Mouse (Mus musculus): ENCODE measurements around the gene Nceh1. TPM values are rescaled to one million over a fixed set of nuclear protein-coding genes. Genes with fewer than 3 reads are reported as not detected.
A peak's percentile ranks its signal among the peaks of the same experiment; 100 is the strongest.

Gene Nceh1
- polyA plus RNA-seq, 1 experiment from 2014 or later = 188 TPM

- H3K27me3 ChIP-seq = no peaks in the 10 kb centered on the region
- no peak for DNase-seq (ENCODE audit: low read depth, low spot score)
- ChIA-PET POLR2A (no interaction called here), CTCF (interaction anchor here (1.5 kb wide), 1 partner anchor 11 kb away, joined by 3 read pairs; no protein-coding TSS in a partner anchor)
- in situ Hi-C loops (cut with MboI; ENCODE audit: low pct_unique_long_range_greater_than_20kb) = no loop called here
- no peak for TF ChIP-seq CTCF (IDR thresholded peaks at IDR 0.05)
- ATAC-seq = no peak
Measured at GRCm38 (mm10) chr3:27314506-27315164, 131.9 kb downstream of the Nceh1 start.

DNA sequence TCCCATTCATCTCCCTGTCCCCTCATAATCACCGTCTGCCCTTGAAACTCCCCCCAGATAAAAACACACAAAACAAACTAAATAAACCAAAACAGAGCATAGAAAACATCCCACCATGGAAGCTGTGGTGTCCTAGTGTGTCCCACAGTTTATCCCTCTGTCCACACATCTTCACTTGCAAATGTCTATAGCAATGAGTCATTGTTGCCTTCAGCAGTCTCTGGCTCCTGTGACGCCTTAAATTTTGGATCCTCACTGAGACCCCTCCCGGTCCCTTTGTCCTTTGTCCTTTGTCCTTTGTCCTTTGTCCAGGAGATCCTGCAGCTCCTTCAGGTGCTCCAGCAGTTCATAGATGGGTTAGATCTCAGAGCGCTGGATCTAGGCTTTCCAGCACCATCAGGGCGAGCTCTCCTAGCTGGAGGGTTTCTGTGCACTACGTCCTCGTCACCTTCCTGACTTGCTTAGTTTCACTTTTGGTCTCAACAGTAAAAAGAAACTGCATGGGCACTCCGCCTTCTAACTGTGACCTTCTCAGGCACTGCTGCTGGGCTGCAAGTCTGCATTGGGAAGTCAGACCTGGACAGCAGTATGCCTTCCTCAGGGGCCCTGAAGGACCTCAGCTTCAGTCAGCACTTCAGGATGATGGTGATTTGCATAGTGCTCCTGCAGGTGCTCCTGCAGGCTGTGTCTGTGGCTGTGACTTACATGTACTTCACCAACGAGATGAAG is 134.0 kb downstream of the Nceh1 start, which contains the start of gene Tnfsf10:
Tnfsf10 (plus strand) TSS at position 470 of the 729 bp plus-strand sequence.
- POLR2A ChIA-PET = interaction anchor here (0.7 kb wide), 1 partner anchor 9 kb away, joined by 4 read pairs; no protein-coding TSS in a partner anchor
- CTCF ChIA-PET = interaction anchor here (0.9 to 2.2 kb wide), 6 partner anchors 14 to 44 kb away, joined by 3 to 7 read pairs (median 5); no protein-coding TSS in a partner anchor
- DNase-seq (ENCODE audit: low read depth, low spot score) (no peak), ATAC-seq (peak; percentile 69)
- no peaks in the 10 kb centered on the region for H3K27me3 ChIP-seq
- TF ChIP-seq CTCF (IDR thresholded peaks at IDR 0.05) = no peak
- in situ Hi-C loops (cut with MboI; ENCODE audit: low pct_unique_long_range_greater_than_20kb) = no loop called here

GRCm38 (mm10) chr3:27317288-27318024 is 134.7 kb downstream of the Nceh1 start:
- ChIA-PET CTCF (interaction anchor here (0.9 to 2.2 kb wide), 5 partner anchors 15 to 45 kb away, joined by 3 to 7 read pairs (median 5); no protein-coding TSS in a partner anchor), POLR2A (interaction anchor here (0.7 kb wide), 1 partner anchor 10 kb away, joined by 4 read pairs; no protein-coding TSS in a partner anchor)
- no peak for ATAC-seq
- no peaks in the 10 kb centered on the region for H3K27me3 ChIP-seq
- in situ Hi-C loops (cut with MboI; ENCODE audit: low pct_unique_long_range_greater_than_20kb) = no loop called here
- DNase-seq (ENCODE audit: low read depth, low spot score) = no peak
- TF ChIP-seq CTCF (IDR thresholded peaks at IDR 0.05) = no peak

GRCm38 (mm10) chr3:27319650-27320049 is 136.9 kb downstream of the Nceh1 start:
- POLR2A ChIA-PET = no interaction called here
- H3K27me3 ChIP-seq = no peaks in the 10 kb centered on the region
- CTCF ChIA-PET = no interaction called here
- in situ Hi-C loops (cut with MboI; ENCODE audit: low pct_unique_long_range_greater_than_20kb) = no loop called here
- DNase-seq (ENCODE audit: low read depth, low spot score) (no peak), ATAC-seq (no peak)
- TF ChIP-seq CTCF (IDR thresholded peaks at IDR 0.05) = no peak

DNA sequence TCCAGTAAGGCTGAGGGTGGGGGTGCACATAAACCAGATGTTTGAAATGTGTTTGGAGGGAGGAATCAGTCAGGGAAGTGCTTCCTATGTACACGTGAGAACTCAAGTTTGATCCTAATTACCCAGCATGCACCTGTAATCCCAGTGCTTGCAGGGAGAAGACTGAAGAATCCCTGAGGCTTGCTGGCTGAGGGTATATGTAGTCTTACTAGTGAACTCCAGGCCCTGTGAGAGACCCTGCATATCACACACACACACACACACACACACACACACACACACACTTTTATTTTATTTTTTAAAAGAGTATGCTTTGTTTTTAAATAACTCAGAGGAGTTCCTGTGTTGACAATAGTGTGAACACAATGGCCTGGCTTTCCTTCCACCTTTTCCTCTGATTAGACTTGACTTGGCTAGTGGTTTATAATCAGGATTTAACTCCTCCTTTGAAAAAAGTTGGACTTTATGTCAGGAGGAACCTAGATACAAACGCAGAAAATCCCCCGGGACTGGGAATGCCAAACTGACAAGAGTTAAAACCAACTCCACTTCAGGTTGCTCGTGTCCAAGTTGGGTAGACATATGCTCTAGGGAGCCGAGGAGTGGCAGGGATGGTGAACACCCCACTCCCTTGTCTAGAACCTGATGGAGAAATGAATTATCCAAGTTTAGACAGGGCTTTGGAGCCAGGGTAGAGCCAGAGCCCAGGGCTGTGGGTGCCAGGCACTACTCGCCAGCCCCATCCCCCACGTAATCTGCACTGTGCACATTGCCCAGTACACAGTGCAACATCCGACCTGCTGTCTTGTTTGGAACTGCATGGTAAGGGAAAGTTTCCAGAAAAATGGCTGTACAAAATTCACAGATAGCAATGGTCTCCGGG is 138.1 kb downstream of the Nceh1 start:
- TF ChIP-seq CTCF (IDR thresholded peaks at IDR 0.05) = no peak
- in situ Hi-C loops (cut with MboI; ENCODE audit: low pct_unique_long_range_greater_than_20kb) = no loop called here
- no peak for DNase-seq (ENCODE audit: low read depth, low spot score)
- ChIA-PET CTCF (no interaction called here), POLR2A (no interaction called here)
- H3K27me3 ChIP-seq = no peaks in the 10 kb centered on the region
- ATAC-seq = no peak

GRCm38 (mm10) chr3:27322591-27322990 is 139.8 kb downstream of the Nceh1 start:
- no peak for TF ChIP-seq CTCF (IDR thresholded peaks at IDR 0.05)
- no peaks in the 10 kb centered on the region for H3K27me3 ChIP-seq
- ATAC-seq (no peak), DNase-seq (ENCODE audit: low read depth, low spot score) (no peak)
- ChIA-PET POLR2A (no interaction called here), CTCF (interaction anchor here (1.1 kb wide), 2 partner anchors 10 to 16 kb away, joined by 3 to 4 read pairs; no protein-coding TSS in a partner anchor)
- in situ Hi-C loops (cut with MboI; ENCODE audit: low pct_unique_long_range_greater_than_20kb) = no loop called here

- ATAC-seq (no peak), DNase-seq (ENCODE audit: low read depth, low spot score) (no peak)
- no peaks in the 10 kb centered on the region for H3K27me3 ChIP-seq
- TF ChIP-seq CTCF (IDR thresholded peaks at IDR 0.05) = no peak
- ChIA-PET POLR2A (no interaction called here), CTCF (interaction anchor here (1.1 to 1.2 kb wide), 3 partner anchors 9 to 15 kb away, joined by 3 to 4 read pairs (median 3); no protein-coding TSS in a partner anchor)
- in situ Hi-C loops (cut with MboI; ENCODE audit: low pct_unique_long_range_greater_than_20kb) = no loop called here
Measured at GRCm38 (mm10) chr3:27323551-27323950, 140.8 kb downstream of the Nceh1 start.

GRCm38 (mm10) chr3:27326633-27327191 is 143.9 kb downstream of the Nceh1 start:
- ATAC-seq (peak; percentile 85), DNase-seq (ENCODE audit: low read depth, low spot score) (peak; percentile 93)

GRCm38 (mm10) chr3:27330706-27331105 is 147.9 kb downstream of the Nceh1 start:
- no peak for DNase-seq (ENCODE audit: low read depth, low spot score)

More at GRCm38 (mm10) chr3:27326633-27327191, 143.9 kb downstream of the Nceh1 start:
- POLR2A ChIA-PET = no interaction called here
- in situ Hi-C loops (cut with MboI; ENCODE audit: low pct_unique_long_range_greater_than_20kb) = no loop called here
- CTCF ChIA-PET = no interaction called here
- TF ChIP-seq CTCF (IDR thresholded peaks at IDR 0.05) = no peak
- no peaks in the 10 kb centered on the region for H3K27me3 ChIP-seq

More at GRCm38 (mm10) chr3:27330706-27331105, 147.9 kb downstream of the Nceh1 start:
- TF ChIP-seq CTCF (IDR thresholded peaks at IDR 0.05) = no peak
- ChIA-PET POLR2A (no interaction called here), CTCF (interaction anchor here (1.3 kb wide), 1 partner anchor 15 kb away, joined by 3 read pairs; no protein-coding TSS in a partner anchor)
- in situ Hi-C loops (cut with MboI; ENCODE audit: low pct_unique_long_range_greater_than_20kb) = loop anchor here (5.0 kb wide), 1 partner anchor 68 kb away; no protein-coding TSS in a partner anchor
- no peak for ATAC-seq
- no peaks in the 10 kb centered on the region for H3K27me3 ChIP-seq

Other genes starting within 250 kb of the Nceh1 start
- gene Ect2, start 29.1 kb upstream of the Nceh1 start, polyA plus RNA-seq (2021) = 110 TPM
- gene Tnfsf10, start 134.1 kb downstream of the Nceh1 start, polyA plus RNA-seq (2021) = 1.5 TPM
- gene Ghsr, start 188.4 kb downstream of the Nceh1 start, polyA plus RNA-seq (2021) = not detected

Data from Patski (cell line).